ENCODE assay signal across 11 mouse cellular contexts in genomic region chr11:106555805-106556615, GRCm38 (mm10). TPM values are rescaled to one million over a fixed set of nuclear protein-coding genes. Genes with fewer than 3 reads are reported as not detected.
A peak's percentile ranks its signal among the peaks of the same experiment; 100 is the strongest.
DNase-seq lines count a peak whose midpoint lies in the region; ATAC-seq and TF ChIP-seq lines count a peak whose summit lies in the region.
"Had no signal": no experiment of that assay in that cellular context is flagged by ENCODE, and none has a peak within 500 bp of the region (broad histone marks: within the 10 kb centered on the region; RNA-seq: fewer than 3 reads in every experiment).

No protein-coding gene starts in this region.

- no peak overlapping the region for H3K4me2 ChIP-seq in kidney, postnatal 0 days (ENCODE audit: low read length)
- H3K4me2 ChIP-seq in forebrain, embryonic 11.5 days (ENCODE audit: low read depth, low read length, severe bottlenecking) = no peak overlapping the region
- H3K4me2 ChIP-seq: forebrain, embryonic 12.5 days; lung, embryonic 15.5 days had no signal

- DNase-seq in gastrocnemius, adult 2 months = no peak
- DNase-seq in gastrocnemius, postnatal 36 days = no peak
- peak; percentile 56 for DNase-seq in adipocyte (ENCODE audit: low spot score)
- DNase-seq in kidney, postnatal 0 days (ENCODE audit: low spot score) = peak; percentile 54
- no peak for DNase-seq in forebrain, embryonic 11.5 days (ENCODE audit: low spot score)
- DNase-seq in thymus, postnatal 25 days = no peak
- no peak for DNase-seq in ovary, postnatal 36 days (ENCODE audit: low spot score)

- peak; percentile 84 for ATAC-seq in kidney, postnatal 0 days (replicated peaks; ENCODE audit: low FRiP score, low read depth)
- 0 out of 2 replicates have a peak, but pooled peaks have one; percentile 27 for ATAC-seq in megakaryocyte, adult 5-6 weeks (ENCODE audit: poor library complexity, severe bottlenecking)
- ATAC-seq in forebrain, embryonic 11.5 days (replicated peaks; ENCODE audit: low FRiP score) = no peak
- ATAC-seq: CD4-positive, CD25-positive, alpha-beta regulatory T cell, adult 4 months had no signal

- 45% methylated on average over 10 of the region's 10 CpGs for whole genome bisulfite sequencing in kidney, postnatal 0 days
- WGBS in forebrain, embryonic 11.5 days = 63% methylated on average over 10 of the region's 10 CpGs

- H3K4me3 ChIP-seq in gastrocnemius, adult 2 months = no peak overlapping the region
- H3K4me3 ChIP-seq in kidney, postnatal 0 days (replicated peaks; ENCODE audit: low read depth, low read length) = no peak overlapping the region
- no peak overlapping the region for H3K4me3 ChIP-seq in forebrain, embryonic 11.5 days (ENCODE audit: low read depth, low read length)
- H3K4me3 ChIP-seq: forebrain, embryonic 12.5 days; lung, embryonic 15.5 days had no signal

- no peaks in the 10 kb centered on the region for H3K36me3 ChIP-seq in kidney, postnatal 0 days (ENCODE audit: insufficient read depth, low read length)
- no peaks in the 10 kb centered on the region for H3K36me3 ChIP-seq in forebrain, embryonic 11.5 days (ENCODE audit: control insufficient read depth, insufficient read depth, low read length)
- H3K36me3 ChIP-seq: forebrain, embryonic 12.5 days; lung, embryonic 15.5 days had no signal

- H3K27me3 ChIP-seq in kidney, postnatal 0 days (ENCODE audit: insufficient read depth, low read length) = no peaks in the 10 kb centered on the region
- no peaks in the 10 kb centered on the region for H3K27me3 ChIP-seq in forebrain, embryonic 11.5 days (ENCODE audit: control insufficient read depth, insufficient read depth, low read length)
- H3K27me3 ChIP-seq: forebrain, embryonic 12.5 days; lung, embryonic 15.5 days had no signal

- intact Hi-C loops in gastrocnemius, adult 2 months (cut with DNase I) = no loop called here
- intact Hi-C loops in gastrocnemius, postnatal 36 days (cut with DNase I) = no loop called here

- TF ChIP-seq CTCF in gastrocnemius, adult 2 months (IDR thresholded peaks at IDR 0.05) = no peak
- no peak for TF ChIP-seq CTCF in kidney, postnatal 0 days (IDR thresholded peaks at IDR 0.05; ENCODE audit: low read depth)

- H3K9ac ChIP-seq in kidney, postnatal 0 days (ENCODE audit: low read depth, low read length) = no peak overlapping the region
- no peak overlapping the region for H3K9ac ChIP-seq in forebrain, embryonic 11.5 days (ENCODE audit: low read length)
- H3K9ac ChIP-seq: forebrain, embryonic 12.5 days; lung, embryonic 15.5 days had no signal

- H3K4me1 ChIP-seq in kidney, postnatal 0 days (replicated peaks; ENCODE audit: insufficient read depth, low read length) = peaks cover 6% of the 10 kb centered on the region; the same call in 1 of the 2 replicates
- peaks cover 2% of the 10 kb centered on the region; the same call in 1 of the 2 replicates for H3K4me1 ChIP-seq in forebrain, embryonic 11.5 days (replicated peaks; ENCODE audit: control insufficient read depth, insufficient read depth, low read length)

- peak overlapping the region; percentile 71 for H3K27ac ChIP-seq in gastrocnemius, adult 2 months
- H3K27ac ChIP-seq in kidney, postnatal 0 days = peak overlapping the region; percentile 47
- H3K27ac ChIP-seq in forebrain, embryonic 11.5 days (ENCODE audit: low read depth, low read length) = no peak overlapping the region
- H3K27ac ChIP-seq: forebrain, embryonic 12.5 days; lung, embryonic 15.5 days had no signal

- H3K9me3 ChIP-seq in kidney, postnatal 0 days (replicated peaks; ENCODE audit: low read length) = no peaks in the 10 kb centered on the region
- no peaks in the 10 kb centered on the region for H3K9me3 ChIP-seq in forebrain, embryonic 11.5 days (ENCODE audit: control insufficient read depth, low read length)
- H3K9me3 ChIP-seq: forebrain, embryonic 12.5 days; lung, embryonic 15.5 days had no signal

RNA-seq across cellular contexts. Expression of gene Tex2, which starts 57.2 kb away (rescaled TPM):
- total RNA-seq in gastrocnemius, adult 2 months (2021) = 10 to 100 TPM; 59.2 to 65.5 TPM
- 10 to 100 TPM; 45.7 to 46.2 TPM for total RNA-seq in gastrocnemius, postnatal 36 days (2021)
- polyA plus RNA-seq in kidney, postnatal 0 days (2015; fragmentation: Nextera tagmentation; extraction: Ambion mirVana) = 8.4 and 9.0 TPM in 2 replicates
- total RNA-seq in megakaryocyte, adult 5-6 weeks (2015) = 27.4 and 30.3 TPM in 2 replicates
- total RNA-seq in megakaryocyte, adult 5-6 weeks (2017) = 39.8 and 43.5 TPM in 2 replicates
- polyA plus RNA-seq in forebrain, embryonic 11.5 days (2014; fragmentation: Nextera tagmentation; extraction: Ambion mirVana) = 8.3 and 8.8 TPM in 2 replicates

Comparison
In these comparisons a context has a peak if more than half of its experiments do, and no peak if none do; other contexts are left out.
1. DNase-seq: peak in adipocyte (single experiment) and kidney, postnatal 0 days (single experiment); none in gastrocnemius, adult 2 months (single experiment), gastrocnemius, postnatal 36 days (0 of 2), forebrain, embryonic 11.5 days (single experiment), thymus, postnatal 25 days (single experiment) and ovary, postnatal 36 days (single experiment).